Mouse (Mus musculus) T-helper 1 cell (primary cell): ENCODE measurements around the gene Nedd9.
"Not testable (repeated sequence)": the region's sequence is repeated elsewhere in the genome, so short reads cannot be mapped to it uniquely, and the experiment has no call there.

Source experiments
- in situ Hi-C: fragments of 300-600 bp; cut with MboI, MseI; formaldehyde crosslinking; loops from one replicate; pipeline ENCODE4 v1.15.1; 2025; ENCODE audit warnings: high pct_unique_total_duplicates

The Nedd9 gene

GRCm38 (mm10) chr13:41300037-41300436 lies 187.1 kb downstream of the Nedd9 start:
- in situ Hi-C loops, result loop anchor here (5.0 kb wide), 1 partner anchor 267 kb away; no protein-coding TSS in a partner anchor

GRCm38 (mm10) chr13:41298996-41299395 lies 188.2 kb downstream of the Nedd9 start:
- in situ Hi-C loops, result no loop called here

- in situ Hi-C loops, result no loop called here
Observed at GRCm38 (mm10) chr13:41298533-41298932, 188.6 kb downstream of the Nedd9 start.

GRCm38 (mm10) chr13:41296396-41296795 lies 190.8 kb downstream of the Nedd9 start:
- in situ Hi-C loops, result no loop called here

GRCm38 (mm10) chr13:41295886-41296285 lies 191.3 kb downstream of the Nedd9 start:
- in situ Hi-C loops, result no loop called here

GRCm38 (mm10) chr13:41293595-41293994 lies 193.6 kb downstream of the Nedd9 start:
- in situ Hi-C loops, result no loop called here

GRCm38 (mm10) chr13:41291466-41291974 lies 195.6 kb downstream of the Nedd9 start:
- in situ Hi-C loops, result no loop called here

- in situ Hi-C loops, result loop anchor here (10.0 kb wide), 1 partner anchor 289 kb away; no protein-coding TSS in a partner anchor
Observed at GRCm38 (mm10) chr13:41286285-41286684, 200.9 kb downstream of the Nedd9 start.

GRCm38 (mm10) chr13:41285448-41285847 lies 201.7 kb downstream of the Nedd9 start:
- in situ Hi-C loops, result loop anchor here (10.0 kb wide), 1 partner anchor 289 kb away; no protein-coding TSS in a partner anchor

GRCm38 (mm10) chr13:41283256-41283655 lies 203.9 kb downstream of the Nedd9 start:
- in situ Hi-C loops, result loop anchor here (5.0 to 10.0 kb wide), 2 partner anchors 292 to 354 kb away; no protein-coding TSS in a partner anchor

GRCm38 (mm10) chr13:41280696-41281095 lies 206.5 kb downstream of the Nedd9 start:
- in situ Hi-C loops, result loop anchor here (5.0 to 10.0 kb wide), 2 partner anchors 294 to 357 kb away; no protein-coding TSS in a partner anchor

- in situ Hi-C loops, result no loop called here
Observed at GRCm38 (mm10) chr13:41273927-41274650, 213.1 kb downstream of the Nedd9 start, which contains the start of gene Gm17364. Gene Gm17364 (minus strand): TSS chr13:41273977.

- in situ Hi-C loops, result no loop called here
Observed at GRCm38 (mm10) chr13:41267827-41268408, 219.2 kb downstream of the Nedd9 start.

- in situ Hi-C loops, result no loop called here
Observed at GRCm38 (mm10) chr13:41263304-41264006, 223.7 kb downstream of the Nedd9 start.

- in situ Hi-C loops, result not testable (repeated sequence)
Observed at GRCm38 (mm10) chr13:41261617-41262016, 225.5 kb downstream of the Nedd9 start.
